Mouse (Mus musculus) layer of hippocampus, adult 9-10 months (tissue): Measurements from ENCODE around the gene Gm20388.

ENCODE experiments used
- DNase-seq: peaks from one replicate; pipeline ENCODE4 v3.0.0; 2022; ENCODE audit warnings: low spot score

Gm20388 gene

DNA sequence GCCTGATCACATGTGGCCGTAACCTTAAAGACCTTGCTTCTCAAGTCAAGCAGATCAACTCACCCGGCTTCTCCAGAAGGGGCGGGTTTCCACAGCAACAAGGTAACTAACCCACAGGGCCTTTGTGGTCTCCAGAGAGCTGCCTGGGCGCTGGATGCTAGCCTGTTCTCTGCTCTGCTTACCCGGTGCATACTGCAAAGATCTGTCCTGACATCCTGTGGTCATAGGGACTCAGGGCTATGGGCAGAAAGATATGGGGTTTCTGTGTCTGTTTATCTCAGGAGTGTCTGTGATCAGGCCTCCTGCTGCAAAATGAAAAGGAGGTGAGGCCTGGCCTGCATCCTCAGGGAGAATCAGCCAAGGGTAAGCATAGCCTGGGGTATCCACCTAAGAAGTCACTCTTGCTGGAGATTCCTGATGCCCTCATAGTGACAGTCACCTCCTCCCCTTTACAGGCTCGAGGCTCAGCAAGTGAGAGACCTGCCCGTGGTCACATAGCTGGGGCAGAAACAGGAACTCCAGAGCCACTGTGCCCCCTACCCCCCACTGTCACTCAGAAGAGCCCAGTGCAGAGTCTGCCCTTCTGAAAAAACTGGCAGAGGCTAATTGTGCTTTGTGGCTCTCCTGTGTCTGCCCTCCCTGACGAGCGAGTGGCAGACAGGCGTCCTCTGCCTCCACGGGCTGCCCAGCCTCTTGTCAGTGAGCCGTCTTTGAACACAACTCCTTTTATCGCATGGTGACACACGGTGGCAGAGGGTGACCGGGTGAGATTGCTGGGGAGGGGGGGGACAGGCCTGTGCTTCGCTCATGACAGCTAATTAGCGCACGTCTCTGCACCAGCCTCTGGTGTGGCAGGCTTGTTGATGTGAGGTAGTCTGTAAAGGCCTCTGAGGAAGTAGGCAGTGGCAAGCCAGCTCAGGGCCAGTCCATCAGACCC is 383.0 kb downstream of the Gm20388 start:
- DNase-seq, result no peak

DNA sequence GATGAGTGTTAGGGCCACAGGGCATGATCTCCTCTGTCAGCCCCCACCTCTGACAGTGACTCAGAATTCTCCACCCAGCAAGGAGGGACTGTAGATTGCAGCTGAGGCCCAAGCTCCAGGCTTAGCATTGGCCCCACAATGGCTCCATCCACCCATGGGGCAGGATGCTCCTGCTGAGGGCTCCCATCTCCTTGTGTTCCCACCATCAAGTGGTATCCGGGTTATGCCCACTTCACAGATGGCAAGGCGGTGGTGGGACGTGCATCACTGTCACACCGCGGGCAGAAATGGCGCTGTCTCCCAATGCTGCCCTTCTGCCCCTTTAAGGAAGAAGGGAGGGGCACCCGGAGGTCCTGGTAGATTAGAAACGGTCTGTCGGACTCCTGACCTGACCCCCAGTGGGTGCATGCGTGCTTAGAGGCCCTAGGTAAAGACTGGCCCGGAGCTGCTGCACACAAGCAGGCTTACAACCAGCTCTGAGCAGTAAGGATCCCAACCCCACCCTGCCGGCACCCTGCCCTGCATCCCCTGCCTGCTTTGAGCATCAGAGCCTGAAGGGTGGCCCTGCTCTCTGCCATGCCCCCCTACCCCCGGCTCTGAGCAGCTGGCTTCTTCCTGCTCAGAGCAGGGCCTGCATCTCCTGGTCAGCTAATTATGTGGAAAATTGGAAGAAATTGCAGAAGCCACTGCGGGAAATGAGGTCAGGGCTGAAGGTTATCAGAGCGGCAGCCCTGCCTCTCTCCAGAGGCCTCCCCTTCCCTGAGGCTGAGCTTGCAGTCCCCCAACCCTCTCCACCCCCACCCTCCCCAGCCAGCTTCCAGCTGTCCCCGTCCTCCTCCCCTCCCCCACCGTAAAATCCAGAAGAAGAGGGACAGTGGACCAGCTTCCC is 384.6 kb downstream of the Gm20388 start:
- no peak for DNase-seq

DNA sequence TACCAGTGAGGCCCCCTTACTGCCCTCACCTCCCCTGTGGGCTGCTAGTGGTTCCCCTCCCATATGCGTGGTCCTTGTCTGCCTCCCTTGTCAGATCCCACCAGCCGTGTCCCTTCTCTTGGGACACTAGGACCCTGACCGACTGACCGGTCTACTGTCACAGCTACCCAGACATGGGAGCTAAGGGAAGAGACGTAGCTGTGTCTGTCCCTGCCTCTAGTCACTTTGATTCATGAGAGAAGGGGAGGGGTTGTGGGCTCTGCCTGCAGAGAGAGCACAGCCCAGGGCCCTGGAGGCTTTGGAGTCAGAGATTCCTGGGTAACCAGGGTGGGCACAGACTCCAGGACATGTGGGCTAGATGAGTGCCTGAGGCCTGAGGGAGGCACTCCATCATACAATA is 386.4 kb downstream of the Gm20388 start:
- DNase-seq, result no peak

DNA sequence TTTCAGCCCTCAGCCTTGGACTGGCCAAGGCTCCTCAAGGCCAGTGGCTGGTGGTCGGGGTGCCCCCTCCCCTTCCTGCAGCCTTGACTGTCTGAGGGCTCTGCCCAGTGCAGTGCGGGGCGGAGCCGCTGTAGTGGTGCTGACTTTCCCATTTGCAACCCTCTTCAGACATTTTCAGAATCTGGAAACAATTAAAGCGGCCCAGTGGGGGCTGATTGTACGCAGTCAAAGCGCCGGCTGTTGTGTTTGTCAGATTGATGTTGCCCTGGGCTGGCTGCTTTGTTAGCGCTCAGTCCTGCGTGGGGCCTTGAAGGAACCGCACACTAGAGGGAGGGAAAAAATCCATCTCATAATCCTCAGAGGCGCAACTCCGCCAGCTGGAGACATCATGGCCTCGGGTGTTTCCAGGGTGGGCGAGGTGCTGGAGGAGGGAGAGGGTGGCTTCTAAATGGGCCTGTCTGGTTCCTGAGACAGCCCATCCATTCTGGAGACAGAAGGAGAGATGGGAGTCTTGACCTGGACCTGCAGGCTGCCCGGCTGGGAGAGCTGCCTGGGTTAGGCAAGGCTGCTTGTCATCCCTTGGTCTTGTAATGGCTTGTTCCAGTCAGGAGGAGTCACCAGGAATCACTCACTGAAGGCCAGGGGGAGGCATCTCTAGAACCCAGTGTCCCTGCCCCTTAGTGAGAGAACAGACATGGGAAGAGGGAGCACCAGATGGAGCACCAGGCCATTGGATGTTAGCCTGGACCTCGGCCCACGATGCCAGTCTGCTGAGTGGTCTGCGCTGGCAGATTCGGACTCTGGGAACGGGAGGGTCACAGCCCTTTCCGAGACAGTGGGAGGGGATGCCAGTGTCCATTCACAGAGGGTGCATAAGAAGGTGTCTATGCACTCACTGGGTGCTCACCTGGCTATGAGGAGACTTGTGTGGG is 388.2 kb downstream of the Gm20388 start:
- DNase-seq, result no peak

DNA sequence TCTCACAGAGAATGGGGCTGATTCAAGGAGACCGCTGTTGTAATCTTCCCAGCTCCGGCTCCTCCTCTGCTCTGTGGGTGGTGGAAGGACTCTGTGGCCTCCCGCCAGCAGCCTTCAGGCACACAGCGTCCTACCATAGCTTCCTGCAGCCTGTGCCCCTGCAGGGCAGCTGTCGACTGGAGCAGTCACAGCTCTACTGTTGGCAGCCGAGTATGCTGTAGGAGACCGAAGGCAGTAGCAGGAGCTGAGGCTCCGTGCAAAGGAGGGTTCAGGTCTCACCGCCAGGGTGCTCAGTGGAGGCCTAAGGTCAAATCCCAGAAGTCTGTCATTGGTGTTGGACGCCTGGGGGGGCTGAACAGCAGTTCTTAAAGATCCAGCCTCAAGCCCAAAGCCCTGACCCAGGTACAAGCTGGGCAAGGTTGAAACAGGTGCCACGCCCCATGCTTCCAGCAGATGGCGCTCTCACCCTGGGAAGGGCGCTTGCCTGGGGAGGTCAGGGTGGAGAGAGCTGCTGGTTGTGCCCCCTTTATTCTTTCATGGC is 390.0 kb downstream of the Gm20388 start:
- no peak for DNase-seq

DNA sequence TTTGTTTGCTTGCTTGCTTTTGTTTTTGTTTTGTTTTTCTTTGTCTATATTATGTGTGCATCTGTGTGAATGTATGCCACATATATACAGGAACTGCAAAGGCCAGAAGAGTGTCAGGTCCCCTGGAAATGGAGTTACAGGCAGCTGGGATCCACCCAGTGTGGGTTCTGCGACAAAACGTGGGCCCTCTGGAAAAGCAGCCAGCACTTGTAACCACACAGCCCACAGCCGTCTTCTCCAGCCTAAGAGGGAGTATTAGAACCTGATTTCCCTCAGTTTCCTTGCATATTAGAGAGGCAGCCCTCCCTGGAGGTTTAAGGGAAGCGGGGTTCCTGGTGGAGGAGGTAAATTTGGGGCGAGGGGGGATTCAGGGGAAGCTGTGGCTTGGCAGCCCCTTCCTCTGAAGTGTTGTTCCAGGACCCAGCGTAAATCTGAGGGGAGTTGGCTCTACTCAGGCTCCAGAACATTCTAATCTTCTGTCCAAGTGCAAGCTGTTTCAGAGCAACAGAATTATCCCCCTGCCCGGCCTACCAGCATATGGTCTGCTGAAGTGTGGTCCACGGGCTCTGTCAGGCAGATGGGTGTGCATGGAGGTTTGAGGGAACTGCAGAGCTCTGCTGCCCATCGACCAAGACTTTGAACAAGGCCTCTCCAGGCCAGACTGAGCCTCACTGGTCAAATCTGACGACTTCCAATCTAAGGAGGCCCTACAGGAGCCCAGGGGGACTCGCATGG is 392.5 kb downstream of the Gm20388 start:
- DNase-seq, result no peak

DNA sequence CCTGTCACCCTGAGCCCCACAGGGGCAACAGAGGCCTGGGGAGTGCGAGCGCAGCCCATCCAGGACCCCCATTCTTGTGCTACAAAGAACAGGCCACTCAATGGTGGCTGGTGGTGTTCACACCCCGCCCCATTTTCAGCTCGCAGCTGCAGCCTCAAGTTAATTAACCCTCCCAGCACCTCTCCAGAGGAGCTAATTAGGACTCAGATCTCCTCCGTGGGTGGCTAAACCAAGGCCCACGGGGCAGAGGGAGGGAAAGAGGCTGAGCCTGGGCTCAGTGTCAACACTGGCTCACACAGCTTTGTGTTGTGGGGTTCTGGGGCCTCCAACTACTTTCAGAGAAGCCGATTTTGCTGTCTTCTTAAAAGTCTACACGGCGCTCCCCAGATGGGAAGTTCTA is 393.5 kb downstream of the Gm20388 start:
- no peak for DNase-seq

DNA sequence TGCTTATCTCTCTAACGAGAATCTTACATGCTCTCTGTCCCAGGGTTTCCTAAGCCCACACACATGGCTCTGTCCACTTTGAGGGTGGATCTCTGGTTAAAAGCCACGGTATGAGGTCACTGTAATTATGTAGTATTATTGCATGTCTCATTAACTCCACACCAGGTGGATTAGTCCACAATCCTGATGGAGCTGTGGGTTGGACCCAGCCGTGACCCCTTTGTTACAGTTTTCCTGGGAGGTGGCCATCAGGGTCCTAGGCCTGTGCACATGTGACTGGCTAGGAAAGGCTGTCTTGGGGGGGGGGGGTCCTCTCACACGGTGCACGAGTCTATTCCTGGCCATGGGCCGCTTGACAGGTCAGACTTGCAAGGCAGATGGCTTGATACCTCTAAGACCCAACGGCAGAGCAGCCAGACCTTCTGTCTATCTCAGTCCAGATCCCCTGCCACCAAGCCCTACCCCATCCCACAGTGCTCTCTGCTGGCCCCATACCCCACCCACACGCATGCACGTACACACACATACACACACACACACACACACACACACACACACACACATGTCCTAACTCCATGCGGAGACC is 395.3 kb downstream of the Gm20388 start:
- no peak for DNase-seq

DNA sequence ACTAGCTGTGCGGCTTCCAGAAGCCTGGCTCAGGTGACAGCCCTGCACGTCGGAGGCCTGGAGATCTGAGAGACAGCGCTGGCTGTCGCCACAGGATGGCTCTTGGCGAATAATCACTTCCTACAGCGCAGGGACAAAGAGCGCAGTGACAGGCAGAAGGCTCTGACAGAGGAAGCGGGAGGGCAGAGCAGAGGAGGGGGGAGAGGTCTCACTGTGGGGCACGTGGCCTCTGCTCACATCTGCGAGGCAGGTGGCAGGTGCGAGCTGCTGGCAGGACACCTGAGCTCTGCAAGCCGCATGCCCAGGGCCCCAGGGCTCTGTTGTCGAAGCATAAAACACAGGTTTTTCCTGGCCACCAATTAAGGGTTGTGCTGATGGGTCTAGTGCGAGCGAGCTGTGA is 396.5 kb downstream of the Gm20388 start:
- no peak for DNase-seq

DNA sequence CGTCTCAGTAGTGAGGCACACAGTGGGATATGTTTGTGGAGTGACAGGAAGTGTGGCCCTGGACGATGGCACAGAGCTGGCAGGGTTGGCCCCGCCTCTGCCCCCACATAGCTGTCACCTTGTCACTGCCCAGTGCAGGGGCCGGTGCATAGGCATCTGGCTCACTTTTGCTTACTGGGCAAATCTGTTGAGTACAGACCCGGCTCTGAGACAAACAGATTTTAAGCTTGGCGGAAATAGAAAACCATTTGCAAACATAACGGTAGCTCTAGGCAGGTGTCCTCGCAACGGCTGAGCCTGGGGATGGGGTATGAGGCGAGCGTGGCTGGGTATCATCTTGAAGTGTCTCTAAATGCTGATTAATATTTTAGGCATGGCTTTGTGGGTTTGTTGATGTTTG is 396.9 kb downstream of the Gm20388 start:
- no peak for DNase-seq

DNA sequence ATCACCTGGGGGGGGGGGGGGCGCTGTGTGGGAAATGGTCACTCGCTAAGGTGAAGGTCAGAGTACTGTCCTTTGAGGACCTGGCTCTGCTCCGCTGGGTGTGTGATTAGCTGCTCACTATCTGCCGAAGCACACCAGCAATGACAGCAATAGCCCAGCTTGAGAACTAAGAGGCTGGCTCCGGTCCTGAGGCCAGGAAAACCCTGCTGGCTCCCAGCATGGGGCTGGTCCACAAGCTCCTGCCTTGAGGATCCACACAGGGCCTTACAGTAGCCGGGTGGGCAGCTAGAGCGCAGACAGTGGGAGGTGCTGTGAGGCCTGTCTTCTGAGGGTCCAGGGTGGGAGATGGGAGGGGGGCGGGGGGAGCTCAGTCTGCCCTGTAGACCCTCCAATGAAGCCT is 397.5 kb downstream of the Gm20388 start:
- DNase-seq, result no peak

DNA sequence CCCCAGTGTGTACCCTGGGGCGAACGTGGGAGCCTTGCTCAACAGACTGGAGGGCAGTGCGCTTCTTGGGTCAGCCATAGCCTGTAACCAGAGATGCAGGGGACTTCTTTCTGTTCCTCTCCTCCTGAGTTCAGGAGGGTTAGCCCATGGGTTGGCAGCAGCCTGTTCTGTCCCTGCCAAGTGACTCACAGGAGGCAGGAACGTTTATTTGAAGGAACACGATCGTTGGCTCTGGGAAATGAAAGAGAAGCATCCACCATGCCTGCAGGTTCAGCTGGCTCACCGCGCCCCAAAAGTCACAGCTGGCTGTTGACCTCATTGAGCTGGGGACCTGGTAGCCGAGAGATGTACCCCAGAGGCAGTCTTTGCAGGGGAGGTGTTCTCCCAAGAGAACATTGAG is 397.9 kb downstream of the Gm20388 start:
- DNase-seq, result no peak

DNA sequence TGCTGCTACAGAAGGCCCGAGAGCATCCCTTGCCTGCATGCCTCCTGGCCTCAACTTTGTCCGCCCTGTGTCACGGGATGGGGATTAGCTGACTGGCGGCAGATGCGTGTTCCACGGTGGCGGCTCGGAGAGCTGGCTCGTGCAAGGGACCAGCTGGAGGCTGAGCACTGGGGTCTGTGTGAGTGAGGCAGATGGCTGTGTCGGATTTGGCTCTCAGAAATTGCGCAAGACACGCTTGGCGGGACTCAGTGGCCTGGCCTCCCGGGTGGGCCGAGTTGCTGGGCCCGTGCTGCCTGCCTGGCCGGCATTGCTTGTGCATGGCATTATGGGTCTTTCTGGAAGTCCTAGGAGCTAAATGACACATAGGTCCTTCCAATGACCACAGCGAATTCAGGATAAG is 398.7 kb downstream of the Gm20388 start:
- no peak for DNase-seq

DNA sequence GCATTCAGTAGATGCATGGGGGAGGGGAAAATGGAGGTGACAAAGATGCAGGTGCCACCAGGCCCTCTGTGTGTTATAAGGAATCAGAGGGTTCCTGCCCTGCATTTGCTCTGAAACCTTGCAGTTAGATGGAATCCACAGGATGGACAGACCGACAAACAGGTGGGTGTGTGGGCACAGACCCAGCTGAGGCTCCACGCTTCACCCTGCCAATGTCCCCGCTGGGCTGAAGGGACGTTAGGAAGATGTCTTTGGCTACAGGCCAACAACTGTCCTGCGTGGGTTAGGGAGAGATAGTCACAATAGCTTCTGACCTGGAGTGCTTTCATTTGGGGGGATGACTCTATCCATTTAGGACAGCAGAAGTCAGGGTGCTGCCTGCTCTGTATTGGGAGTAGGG is 399.4 kb downstream of the Gm20388 start:
- no peak for DNase-seq

DNA sequence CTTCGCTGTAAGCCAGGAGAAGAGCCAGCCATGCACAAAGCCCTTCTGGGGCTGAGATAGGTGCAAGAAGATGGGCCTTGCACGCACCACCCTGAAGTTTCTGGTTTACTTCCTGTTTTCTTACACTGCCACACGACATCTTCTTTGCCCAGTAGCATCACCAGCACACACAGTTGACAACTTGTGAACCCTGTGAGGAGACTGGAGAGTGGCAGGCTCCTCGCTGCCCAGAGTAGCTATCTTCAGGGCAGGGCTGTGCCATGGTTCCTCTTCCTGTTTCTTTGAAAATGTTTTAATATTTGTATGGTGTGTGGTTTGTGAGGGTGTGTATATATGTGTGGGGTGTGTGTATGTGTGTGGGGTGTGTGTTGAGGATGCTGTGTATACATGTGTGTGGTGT is 401.8 kb downstream of the Gm20388 start:
- DNase-seq, result no peak

DNA sequence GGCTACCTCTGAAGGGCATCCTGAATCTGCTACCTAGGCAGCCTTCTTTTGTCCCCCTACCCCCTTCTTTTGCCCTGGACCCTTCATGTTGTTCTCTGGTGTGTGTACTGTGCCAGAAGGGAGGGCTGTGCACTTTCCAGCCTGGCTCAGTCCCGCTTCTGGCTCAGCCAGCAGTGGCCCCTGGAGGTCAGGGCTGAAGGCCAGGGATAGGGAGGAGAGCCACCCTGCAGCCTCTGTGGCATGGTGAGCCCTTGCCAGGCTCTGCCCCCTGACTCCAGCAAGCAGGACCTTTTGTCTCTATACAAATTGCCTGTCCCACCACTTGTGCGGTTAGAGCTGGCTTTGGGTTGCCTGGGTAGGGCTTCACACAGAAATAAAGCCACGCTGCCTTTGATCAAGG is 403.0 kb downstream of the Gm20388 start:
- DNase-seq, result no peak

DNA sequence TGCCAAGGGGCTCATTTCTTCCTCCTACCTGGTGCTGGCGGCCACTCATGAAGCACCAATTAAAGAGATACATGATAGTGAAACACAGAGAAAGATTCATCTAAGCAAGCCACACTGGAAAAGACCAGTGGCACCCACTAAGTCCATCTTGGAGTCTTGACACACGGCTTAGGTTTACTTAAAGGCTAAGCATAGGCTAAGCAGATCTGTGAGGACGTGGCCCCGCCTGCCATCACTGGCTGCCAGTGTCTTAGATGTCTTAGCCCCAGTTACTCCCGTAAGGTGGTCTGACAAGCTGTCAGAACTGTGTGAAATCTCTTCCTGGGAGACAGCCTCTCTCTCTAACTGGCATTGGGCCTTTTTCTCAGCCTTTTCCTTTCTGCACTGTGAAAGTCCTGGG is 404.3 kb downstream of the Gm20388 start:
- DNase-seq, result no peak

DNA sequence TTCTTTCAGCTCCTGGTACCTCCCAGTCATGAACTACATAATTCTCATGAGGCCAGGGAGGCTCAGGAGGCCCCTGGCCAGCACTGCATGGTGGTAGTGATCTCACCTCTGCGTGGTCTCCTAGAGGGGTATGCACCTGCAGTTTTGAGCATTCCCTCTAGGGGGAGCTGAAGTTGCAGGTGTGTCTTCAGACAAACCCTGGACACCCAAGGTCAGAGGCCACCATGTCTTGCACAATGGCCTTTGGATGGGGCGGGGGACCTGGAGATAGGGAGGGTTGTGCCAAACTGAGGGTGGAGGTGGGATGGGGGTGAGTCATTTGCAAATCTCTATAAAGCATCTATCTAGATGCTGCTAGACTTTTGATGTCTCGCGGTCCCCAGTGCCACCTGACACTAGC is 405.0 kb downstream of the Gm20388 start:
- no peak for DNase-seq

DNA sequence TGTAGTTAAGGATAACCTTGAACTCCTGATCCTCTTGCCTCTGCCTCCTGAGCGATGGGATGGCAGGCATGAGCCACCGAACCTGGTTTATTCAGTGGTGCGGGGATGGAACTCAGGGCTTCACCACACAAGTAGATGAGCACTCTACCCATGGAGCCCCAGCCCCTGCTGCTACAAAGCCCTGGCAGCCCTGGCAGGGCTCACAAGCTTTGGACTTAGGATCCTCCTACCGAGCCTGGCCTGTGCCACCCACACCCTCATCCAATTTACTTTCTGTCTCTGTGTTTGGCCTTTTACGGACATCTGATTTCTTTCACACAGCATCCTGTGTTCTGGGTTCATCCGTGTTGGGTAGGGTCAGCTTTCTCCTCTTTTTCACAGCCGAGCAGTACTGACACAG is 406.1 kb downstream of the Gm20388 start:
- no peak for DNase-seq

DNA sequence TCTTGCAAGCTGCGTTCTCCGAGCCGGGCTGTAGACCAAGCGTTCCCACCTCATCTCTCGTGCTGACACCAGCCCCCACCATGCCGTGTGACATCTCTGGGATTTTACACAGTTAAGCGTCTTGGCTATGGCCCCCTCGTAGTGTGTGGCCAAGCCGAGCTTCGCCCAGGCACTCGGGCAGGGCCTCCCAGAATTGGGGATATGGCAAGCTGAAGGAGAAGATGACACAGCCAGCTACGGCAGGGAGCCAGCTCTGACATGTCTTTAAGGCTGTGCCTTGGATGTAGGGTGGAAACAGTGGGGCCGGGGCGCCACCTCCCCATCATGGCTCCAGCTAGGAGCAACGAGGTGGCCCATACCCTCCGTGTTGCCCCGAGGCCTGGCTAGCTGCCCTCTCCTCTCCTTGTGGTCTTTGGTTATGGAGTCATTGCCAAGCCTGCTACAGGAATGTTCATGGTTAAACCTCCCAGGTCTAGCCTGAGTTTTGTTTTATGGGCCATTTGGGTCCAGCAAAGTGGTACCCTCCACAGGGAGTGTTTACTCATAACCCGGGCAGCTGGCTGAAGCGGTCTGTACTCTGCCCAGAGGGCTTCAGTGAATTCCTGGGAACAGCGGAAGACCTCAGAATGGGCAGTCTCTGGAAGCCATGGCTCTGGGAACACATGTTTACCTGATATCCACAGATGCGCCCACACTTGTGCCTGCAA is 406.6 kb downstream of the Gm20388 start:
- DNase-seq, result no peak
